In genomic region chr6:148615931-148616330, GRCm38 (mm10) we compare ENCODE assay signal across 10 mouse cellular contexts.
DNase-seq lines count a peak whose midpoint lies in the region; ATAC-seq lines count a peak whose summit lies in the region.
"Had no signal": no experiment of that assay in that cellular context is flagged by ENCODE, and none has a peak within 500 bp of the region (broad histone marks: within the 10 kb centered on the region; RNA-seq: fewer than 3 reads in every experiment).

No protein-coding gene starts in this region.

- DNase-seq in midbrain, embryonic 10.5 days (ENCODE audit: low spot score): no peak
- DNase-seq in liver, embryonic 13.5 days: no peak
- DNase-seq in urinary bladder, postnatal 36 days (ENCODE audit: low spot score in 2 of 2): no peak
- no peak for DNase-seq in frontal cortex, postnatal 25 days (ENCODE audit: low spot score in 2 of 2)
- DNase-seq: kidney, adult 11 months had no signal

- H3K4me2 ChIP-seq in midbrain, embryonic 16.5 days (ENCODE audit: low read length): no peak overlapping the region; the same call in 1 of the 2 replicates
- peak overlapping the region; percentile 38 for H3K4me2 ChIP-seq in liver, embryonic 13.5 days
- 0 out of 2 replicates have a peak overlapping the region, but pooled peaks have one; percentile 10 for H3K4me2 ChIP-seq in stomach, embryonic 15.5 days

- ATAC-seq in erythroblast, adult 5-6 weeks (replicated peaks; ENCODE audit: low FRiP score, poor library complexity, severe bottlenecking): no peak
- ATAC-seq in midbrain, embryonic 16.5 days: no peak
- peak; percentile 60 for ATAC-seq in liver, embryonic 13.5 days (ENCODE audit: low read depth)
- ATAC-seq in stomach, embryonic 15.5 days (ENCODE audit: insufficient read depth, low FRiP score, low read depth): no peak

- H3K27ac ChIP-seq in midbrain, embryonic 10.5 days (replicated peaks): 0 out of 2 replicates have a peak overlapping the region, but pooled peaks have one; percentile 33
- no peak overlapping the region for H3K27ac ChIP-seq in midbrain, embryonic 16.5 days (ENCODE audit: low read length)
- peak overlapping the region; percentile 47 for H3K27ac ChIP-seq in liver, embryonic 13.5 days
- no peak overlapping the region; the same call in 1 of the 2 replicates for H3K27ac ChIP-seq in stomach, embryonic 15.5 days
- H3K27ac ChIP-seq: macrophage had no signal

- no peak overlapping the region for H3K9ac ChIP-seq in midbrain, embryonic 16.5 days (ENCODE audit: low read depth, low read length)
- H3K9ac ChIP-seq in liver, embryonic 13.5 days: peak overlapping the region; percentile 24; the same call in 1 of the 2 replicates
- no peak overlapping the region for H3K9ac ChIP-seq in stomach, embryonic 15.5 days

- 26% methylated on average over 4 of the region's 4 CpGs for WGBS in midbrain, embryonic 10.5 days
- WGBS in midbrain, embryonic 16.5 days: 11% methylated on average over 4 of the region's 4 CpGs
- 4% methylated on average over 4 of the region's 4 CpGs for WGBS in liver, embryonic 13.5 days (ENCODE audit: insufficient replicate concordance)
- WGBS in stomach, embryonic 15.5 days: 20% methylated on average over 4 of the region's 4 CpGs

- H3K4me3 ChIP-seq in erythroblast, embryonic 14.5 days (replicated peaks): peak overlapping the region; percentile 23
- no peak overlapping the region for H3K4me3 ChIP-seq in midbrain, embryonic 10.5 days
- no peak overlapping the region for H3K4me3 ChIP-seq in midbrain, embryonic 16.5 days (ENCODE audit: low read depth, low read length)
- H3K4me3 ChIP-seq in liver, embryonic 13.5 days (replicated peaks): no peak overlapping the region
- H3K4me3 ChIP-seq in stomach, embryonic 15.5 days (replicated peaks): no peak overlapping the region

- H3K36me3 ChIP-seq in erythroblast, embryonic 14.5 days (ENCODE audit: control insufficient read depth): no peaks in the 10 kb centered on the region; the same call in 1 of the 2 replicates
- H3K36me3 ChIP-seq in midbrain, embryonic 10.5 days: no peaks in the 10 kb centered on the region
- no peaks in the 10 kb centered on the region for H3K36me3 ChIP-seq in midbrain, embryonic 16.5 days (ENCODE audit: control insufficient read depth, insufficient read depth, low read length)
- no peaks in the 10 kb centered on the region for H3K36me3 ChIP-seq in liver, embryonic 13.5 days
- no peaks in the 10 kb centered on the region for H3K36me3 ChIP-seq in stomach, embryonic 15.5 days

- H3K27me3 ChIP-seq in erythroblast, embryonic 14.5 days (ENCODE audit: control insufficient read depth): no peaks in the 10 kb centered on the region
- H3K27me3 ChIP-seq in midbrain, embryonic 10.5 days (ENCODE audit: low read depth, poor library complexity, severe bottlenecking): no peaks in the 10 kb centered on the region
- no peaks in the 10 kb centered on the region for H3K27me3 ChIP-seq in midbrain, embryonic 16.5 days (ENCODE audit: control insufficient read depth, insufficient read depth, low read depth, low read length)
- no peaks in the 10 kb centered on the region for H3K27me3 ChIP-seq in liver, embryonic 13.5 days
- no peaks in the 10 kb centered on the region for H3K27me3 ChIP-seq in stomach, embryonic 15.5 days (replicated peaks)

- H3K4me1 ChIP-seq in erythroblast, embryonic 14.5 days (ENCODE audit: control insufficient read depth): peaks cover 62% of the 10 kb centered on the region
- H3K4me1 ChIP-seq in midbrain, embryonic 10.5 days: peaks cover 15% of the 10 kb centered on the region
- peaks cover 6% of the 10 kb centered on the region for H3K4me1 ChIP-seq in midbrain, embryonic 16.5 days (ENCODE audit: control insufficient read depth, insufficient read depth, low read length)
- H3K4me1 ChIP-seq in liver, embryonic 13.5 days (replicated peaks): peaks cover 58% of the 10 kb centered on the region
- peaks cover 6% of the 10 kb centered on the region; the same call in 1 of the 2 replicates for H3K4me1 ChIP-seq in stomach, embryonic 15.5 days

- no peaks in the 10 kb centered on the region for H3K9me3 ChIP-seq in erythroblast, embryonic 14.5 days (ENCODE audit: control insufficient read depth, low read length)
- no peaks in the 10 kb centered on the region for H3K9me3 ChIP-seq in midbrain, embryonic 10.5 days (replicated peaks)
- H3K9me3 ChIP-seq in midbrain, embryonic 16.5 days (replicated peaks; ENCODE audit: control insufficient read depth, low read length, poor library complexity, severe bottlenecking): no peaks in the 10 kb centered on the region
- no peaks in the 10 kb centered on the region for H3K9me3 ChIP-seq in liver, embryonic 13.5 days (replicated peaks)
- no peaks in the 10 kb centered on the region for H3K9me3 ChIP-seq in stomach, embryonic 15.5 days

Comparison
In these comparisons a context has a peak if more than half of its experiments do, and no peak if none do; other contexts are left out.
1. H3K27ac ChIP-seq: peak in midbrain, embryonic 10.5 days (single experiment) and liver, embryonic 13.5 days (single experiment); none in midbrain, embryonic 16.5 days (single experiment) and stomach, embryonic 15.5 days (single experiment).